Mouse (Mus musculus) heart, postnatal 4 days (tissue): ENCODE data around the gene Ptprj. TPM values are rescaled to one million over a fixed set of nuclear protein-coding genes. Genes with fewer than 3 reads are reported as not detected.

ENCODE experiments used
- DNase-seq: peaks from one replicate; pipeline ENCODE4 v3.0.0; 2021
- total RNA-seq, 2 experiments: library from RNA; stranded (reverse); gene quantifications; 2 replicates each; pipeline ENCODE4 v1.2.3; 2021

Ptprj gene
- total RNA-seq, 2 experiments from 2014 or later = 7.6 to 8.7 TPM

- DNase-seq = no peak
Measured at GRCm38 (mm10) chr2:90521909-90522308, 58.5 kb downstream of the Ptprj start.

- DNase-seq = no peak
Measured at GRCm38 (mm10) chr2:90518296-90518695, 62.2 kb downstream of the Ptprj start.

GRCm38 (mm10) chr2:90514969-90515368, 65.5 kb downstream of the Ptprj start:
- DNase-seq = no peak

GRCm38 (mm10) chr2:90509268-90509667, 71.2 kb downstream of the Ptprj start:
- peak; percentile 32 for DNase-seq

- DNase-seq = peak; percentile 22
Measured at GRCm38 (mm10) chr2:90506143-90506542, 74.3 kb downstream of the Ptprj start.

- DNase-seq = peak; percentile 64
Measured at GRCm38 (mm10) chr2:90504731-90505171, 75.7 kb downstream of the Ptprj start.

- DNase-seq = no peak
Measured at GRCm38 (mm10) chr2:90503182-90503833, 77.1 kb downstream of the Ptprj start.

- DNase-seq = no peak
Measured at GRCm38 (mm10) chr2:90502738-90503137, 77.7 kb downstream of the Ptprj start.

GRCm38 (mm10) chr2:90501708-90502107, 78.7 kb downstream of the Ptprj start:
- DNase-seq = no peak

- DNase-seq = no peak
Measured at GRCm38 (mm10) chr2:90500892-90501291, 79.6 kb downstream of the Ptprj start.

- DNase-seq = no peak
Measured at GRCm38 (mm10) chr2:90499002-90499401, 81.4 kb downstream of the Ptprj start.

GRCm38 (mm10) chr2:90497551-90497950, 82.9 kb downstream of the Ptprj start:
- no peak for DNase-seq

- no peak for DNase-seq
Measured at GRCm38 (mm10) chr2:90496680-90497074, 83.8 kb downstream of the Ptprj start.

- DNase-seq = no peak
Measured at GRCm38 (mm10) chr2:90496012-90496679, 84.3 kb downstream of the Ptprj start.

- no peak for DNase-seq
Measured at GRCm38 (mm10) chr2:90490279-90491046, 90.0 kb downstream of the Ptprj start.

- no peak for DNase-seq
Measured at GRCm38 (mm10) chr2:90489839-90490238, 90.6 kb downstream of the Ptprj start.

GRCm38 (mm10) chr2:90488690-90489590, 91.5 kb downstream of the Ptprj start:
- no peak for DNase-seq

GRCm38 (mm10) chr2:90487471-90488238, 92.8 kb downstream of the Ptprj start:
- no peak for DNase-seq

- no peak for DNase-seq
Measured at GRCm38 (mm10) chr2:90486226-90486755, 94.2 kb downstream of the Ptprj start.

GRCm38 (mm10) chr2:90481505-90481904, 98.9 kb downstream of the Ptprj start:
- no peak for DNase-seq

- no peak for DNase-seq
Measured at GRCm38 (mm10) chr2:90480747-90481308, 99.6 kb downstream of the Ptprj start.
